Mouse (Mus musculus) E14TG2a.4 (cell line): ENCODE data around the gene Olfr874.

Source experiments
- CTCF ChIP-seq: conservative IDR thresholded peaks from 2 replicates; pipeline ENCODE4 v1.5.1; 2014; ENCODE audit warnings: low read length
- NANOG ChIP-seq: IDR thresholded peaks from 2 replicates; pipeline ENCODE4 v1.6.1; 2014; ENCODE audit warnings: borderline replicate concordance, low read length, mixed read lengths
- POU5F1 ChIP-seq: IDR thresholded peaks from 2 replicates; pipeline ENCODE4 v1.6.1; 2014; ENCODE audit warnings: low read length, borderline replicate concordance

DNA sequence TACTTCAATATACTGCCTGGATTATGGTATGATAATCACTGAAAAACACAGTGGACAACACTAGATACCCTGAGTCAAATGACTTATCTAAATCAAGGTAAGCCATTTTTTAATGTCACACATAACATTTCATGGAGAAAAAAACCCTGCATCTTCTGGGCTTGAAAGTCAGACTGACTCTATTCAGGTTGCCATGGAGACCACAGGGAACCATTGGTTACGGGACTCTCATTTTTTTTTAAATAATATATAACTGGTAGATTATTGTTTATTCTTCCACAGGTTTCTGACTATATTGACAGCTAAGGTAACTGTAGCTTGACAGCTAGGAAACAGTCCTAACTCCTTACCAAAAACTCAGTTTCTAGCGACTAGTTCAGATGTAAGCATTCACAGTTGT lies 6.6 kb downstream of the Olfr874 start:
- TF ChIP-seq CTCF (no peak), POU5F1 (no peak), NANOG (no peak)
